Mouse (Mus musculus): Measurements from ENCODE around the gene Ppfia3.

- no peak for TF ChIP-seq POLR2A (IDR thresholded peaks at IDR 0.05; ENCODE audit: borderline replicate concordance, insufficient read depth, low read length)
- peak; percentile 71; the same call in 1 of the 2 replicates for TF ChIP-seq CTCF (IDR thresholded peaks at IDR 0.05; ENCODE audit: borderline replicate concordance, insufficient read depth, low read depth, low read length)
These were observed 66.5 kb downstream of the Ppfia3 start for GRCm38 (mm10) chr7:45300270-45300669.
